Mouse (Mus musculus) layer of hippocampus, postnatal 25 days (tissue): ENCODE measurements at regions not wholly inside any gene's neighbourhood (a gene's known extent, or its start where the extent isn't known, plus 50 kb on each side); places are given as distances from the start of the nearest gene placed in this dataset.

ENCODE experiments used
- DNase-seq, 2 experiments: peaks; one replicate each; pipeline ENCODE4 v3.0.0; 2022; ENCODE audit warnings: mixed read lengths in 2 of 2, low spot score in 1 of 2; ENCODE audit errors: extremely low spot score in 1 of 2

GRCm38 (mm10) chr6:117550930-117551329, 290.1 kb upstream of the Zfp637 start:
- DNase-seq = no peak

- DNase-seq = no peak
These were observed 288.8 kb upstream of the Zfp637 start for GRCm38 (mm10) chr6:117552006-117552667.

GRCm38 (mm10) chr6:117563159-117563558, 277.8 kb upstream of the Zfp637 start:
- no peak for DNase-seq

- no peak for DNase-seq
These were observed 277.3 kb upstream of the Zfp637 start for GRCm38 (mm10) chr6:117563704-117564103.

GRCm38 (mm10) chr6:117566786-117567185, 274.2 kb upstream of the Zfp637 start:
- no peak for DNase-seq

- no peak for DNase-seq
These were observed 273.3 kb upstream of the Zfp637 start for GRCm38 (mm10) chr6:117567691-117568090.

- DNase-seq = no peak
These were observed 271.2 kb upstream of the Zfp637 start for GRCm38 (mm10) chr6:117569576-117570326.

- no peak for DNase-seq
These were observed 270.6 kb upstream of the Zfp637 start for GRCm38 (mm10) chr6:117570346-117570745.

GRCm38 (mm10) chr6:117570791-117571190, 270.2 kb upstream of the Zfp637 start:
- no peak for DNase-seq

- no peak for DNase-seq
These were observed 269.0 kb upstream of the Zfp637 start for GRCm38 (mm10) chr6:117572006-117572405.

- no peak for DNase-seq
These were observed 267.6 kb upstream of the Zfp637 start for GRCm38 (mm10) chr6:117573371-117573770.

- DNase-seq = no peak
These were observed 266.8 kb upstream of the Zfp637 start for GRCm38 (mm10) chr6:117574146-117574545.

GRCm38 (mm10) chr6:117575057-117575456, 265.9 kb upstream of the Zfp637 start:
- no peak for DNase-seq

- no peak for DNase-seq
These were observed 265.0 kb upstream of the Zfp637 start for GRCm38 (mm10) chr6:117576021-117576420.

GRCm38 (mm10) chr6:117577539-117578521, 263.1 kb upstream of the Zfp637 start:
- no peak for DNase-seq

- DNase-seq = no peak
These were observed 260.0 kb upstream of the Zfp637 start for GRCm38 (mm10) chr6:117580951-117581350.

GRCm38 (mm10) chr6:117583121-117583520, 257.9 kb upstream of the Zfp637 start:
- no peak for DNase-seq

- no peak for DNase-seq
These were observed 256.4 kb upstream of the Zfp637 start for GRCm38 (mm10) chr6:117584563-117584962.

- DNase-seq = no peak
These were observed 244.7 kb upstream of the Zfp637 start for GRCm38 (mm10) chr6:117596166-117596840.

GRCm38 (mm10) chr6:117604834-117605233, 236.1 kb upstream of the Zfp637 start:
- DNase-seq = no peak
